Mouse (Mus musculus): ENCODE measurements around the gene Ank3.

The Ank3 gene

DNA sequence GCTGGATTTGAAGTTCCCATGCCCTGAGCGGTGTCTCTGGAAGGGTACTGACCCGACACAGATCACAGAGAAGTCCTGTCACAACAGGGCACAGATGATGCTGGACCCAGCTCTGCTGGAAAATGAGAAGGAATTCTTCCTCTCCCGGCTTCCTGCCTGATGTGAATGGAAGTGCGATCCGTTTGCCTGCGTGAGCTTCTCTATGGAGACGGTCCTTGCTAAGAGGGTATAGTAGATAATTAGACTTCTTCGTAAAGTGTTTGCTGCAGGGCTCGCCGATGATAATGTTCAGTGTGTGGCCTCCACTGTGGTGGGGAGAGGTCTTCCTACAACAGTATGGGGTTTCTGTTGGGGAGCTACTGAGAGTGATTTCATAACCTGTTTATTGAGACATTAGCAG is 388.8 kb downstream of the Ank3 start:
- no peak for DNase-seq

DNA sequence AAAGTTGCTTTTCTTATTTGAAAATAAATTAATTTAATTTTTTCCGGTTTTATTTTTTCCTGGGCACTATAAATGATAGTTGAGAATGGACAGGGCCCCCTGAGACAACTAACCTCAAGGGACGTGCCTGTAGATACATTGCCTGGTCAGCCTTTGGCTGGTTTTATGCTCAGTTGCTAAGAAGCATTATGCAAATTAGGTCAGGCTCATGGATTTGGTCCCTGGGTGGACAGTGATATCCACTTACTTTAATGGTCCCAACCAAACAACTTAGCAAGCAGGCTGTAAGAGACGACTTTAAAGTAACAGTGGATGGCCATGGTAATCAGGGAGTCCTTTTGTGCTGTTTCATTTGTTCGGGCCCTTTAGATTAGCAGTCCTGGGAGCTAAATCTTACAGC is 392.0 kb downstream of the Ank3 start:
- no peak for DNase-seq

DNA sequence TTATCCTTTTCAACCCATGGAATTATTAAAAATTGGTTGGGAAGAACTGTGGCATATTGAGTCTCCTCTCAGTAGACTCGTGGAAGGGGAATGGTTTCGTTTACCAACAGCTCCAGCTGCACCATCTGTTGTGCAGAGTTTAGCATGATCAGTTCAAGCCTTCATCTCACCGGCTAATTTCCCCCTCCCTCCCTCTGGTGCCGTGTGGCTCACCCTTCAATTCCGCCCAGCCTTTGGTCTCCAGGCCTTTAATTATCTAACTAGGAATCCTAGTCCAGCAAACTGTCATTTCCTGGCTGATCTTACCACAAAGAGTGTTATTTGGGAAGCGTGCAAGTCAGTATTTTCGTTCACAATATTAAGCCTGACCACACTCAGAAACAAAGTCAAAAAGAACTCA is 393.4 kb downstream of the Ank3 start:
- no peak for DNase-seq

DNA sequence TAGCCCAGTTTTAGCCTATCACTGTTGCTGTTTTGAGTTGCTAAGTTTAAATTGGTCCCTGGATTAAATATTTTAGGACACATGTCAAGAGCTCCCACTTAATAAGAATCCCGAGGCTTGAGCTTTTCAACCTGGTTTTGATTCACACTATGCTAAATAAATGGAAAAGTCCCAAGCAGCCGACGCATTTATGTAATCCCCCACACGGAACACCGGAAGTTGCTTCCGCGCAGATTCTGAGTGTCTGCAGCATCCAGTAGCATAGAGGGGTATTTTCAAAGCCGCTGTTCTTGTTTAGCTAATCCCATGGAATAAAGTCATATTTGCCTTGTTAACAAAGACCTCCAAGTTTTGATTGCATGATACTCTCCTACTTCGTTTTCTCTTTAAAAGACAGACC is 393.8 kb downstream of the Ank3 start:
- DNase-seq, result no peak

DNA sequence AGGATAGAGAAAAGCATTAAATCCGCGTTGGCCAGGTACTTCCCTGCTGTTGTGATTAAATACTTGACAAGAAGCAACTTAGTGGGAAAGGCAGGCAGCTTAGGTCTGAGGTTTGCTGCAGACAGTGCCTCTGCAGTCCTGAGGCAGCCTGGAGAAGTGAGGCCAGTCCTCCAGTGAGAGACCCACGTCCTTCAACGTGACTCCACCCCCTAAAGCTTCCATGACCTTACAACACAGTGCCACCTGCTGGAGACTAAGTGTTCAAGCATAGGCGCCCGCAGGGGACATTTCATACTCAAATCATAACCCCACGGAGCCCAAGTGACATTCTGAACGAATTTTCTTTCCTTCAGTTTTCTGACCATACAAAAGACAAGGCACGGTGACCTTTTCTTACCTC is 394.5 kb downstream of the Ank3 start:
- peak; percentile 76 to 77 for DNase-seq

DNA sequence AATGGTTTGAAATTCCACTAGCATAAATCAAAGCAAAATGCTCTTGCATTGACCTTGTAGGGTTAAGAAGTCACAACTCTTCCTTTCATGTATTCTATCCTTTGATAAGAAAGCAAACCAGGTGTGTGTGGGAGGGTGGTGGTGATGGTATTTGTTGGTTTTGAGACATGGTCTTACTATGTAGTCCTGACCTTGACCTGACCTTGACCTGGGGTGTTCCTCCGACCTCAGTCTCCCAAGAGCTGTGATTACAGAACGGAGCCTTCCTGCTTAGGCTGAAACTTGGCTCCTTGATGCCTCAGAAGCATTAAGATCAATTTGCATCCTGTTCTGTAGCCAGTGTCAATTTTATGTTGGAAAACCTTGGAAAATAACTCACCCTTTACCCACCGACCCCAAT is 397.1 kb downstream of the Ank3 start:
- no peak for DNase-seq

DNA sequence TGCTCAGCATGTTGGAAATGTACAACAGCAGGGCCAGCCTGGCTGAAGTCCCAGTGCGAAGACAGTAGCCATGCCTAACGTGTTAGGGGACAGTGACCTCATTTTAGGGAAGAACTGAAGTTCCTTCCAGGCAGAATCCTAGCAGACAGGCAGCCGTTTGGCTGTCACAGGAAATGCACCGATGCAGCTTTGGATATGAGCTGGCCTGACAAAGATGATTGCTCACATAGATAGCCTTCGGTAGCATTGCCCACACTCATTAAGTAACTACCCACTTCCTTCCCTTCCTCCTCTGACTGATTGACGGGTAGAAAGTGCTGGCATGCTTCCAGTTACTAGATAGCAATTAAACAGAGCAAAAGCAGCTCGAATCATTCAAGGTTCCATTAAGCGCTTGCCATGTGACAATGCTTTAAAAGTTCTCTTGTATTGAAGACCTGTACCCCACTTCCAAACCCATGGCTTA is 397.9 kb downstream of the Ank3 start:
- DNase-seq, result no peak

DNA sequence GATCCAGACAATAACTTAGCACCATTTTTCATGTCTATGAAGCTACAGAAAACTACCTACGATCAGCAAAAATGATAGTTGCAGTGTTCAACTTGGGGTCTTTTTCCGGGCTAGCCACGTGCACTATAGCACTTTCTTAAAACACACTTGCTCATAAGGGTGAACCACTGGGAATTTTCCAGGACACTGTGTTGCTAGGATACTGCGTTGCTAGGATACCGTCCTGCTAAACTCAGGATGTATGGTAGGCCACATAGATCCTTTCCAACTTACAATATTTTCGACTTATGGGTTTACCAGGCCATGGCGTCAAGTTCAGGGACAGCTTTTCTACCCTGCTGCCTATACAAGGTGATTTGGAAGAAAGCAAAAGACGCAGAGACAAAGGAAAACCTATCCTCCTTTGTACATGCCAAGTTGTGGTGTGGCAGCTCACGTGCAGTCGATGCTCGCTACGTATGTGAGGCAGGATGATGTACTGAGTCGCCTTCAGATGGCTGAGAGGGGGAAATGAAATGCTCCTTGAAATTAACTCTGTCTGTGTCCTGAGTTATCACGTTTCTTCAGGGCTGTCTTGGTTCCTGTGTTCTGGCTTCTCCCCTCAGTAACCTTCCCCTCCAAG is 404.7 kb downstream of the Ank3 start:
- DNase-seq, result no peak

DNA sequence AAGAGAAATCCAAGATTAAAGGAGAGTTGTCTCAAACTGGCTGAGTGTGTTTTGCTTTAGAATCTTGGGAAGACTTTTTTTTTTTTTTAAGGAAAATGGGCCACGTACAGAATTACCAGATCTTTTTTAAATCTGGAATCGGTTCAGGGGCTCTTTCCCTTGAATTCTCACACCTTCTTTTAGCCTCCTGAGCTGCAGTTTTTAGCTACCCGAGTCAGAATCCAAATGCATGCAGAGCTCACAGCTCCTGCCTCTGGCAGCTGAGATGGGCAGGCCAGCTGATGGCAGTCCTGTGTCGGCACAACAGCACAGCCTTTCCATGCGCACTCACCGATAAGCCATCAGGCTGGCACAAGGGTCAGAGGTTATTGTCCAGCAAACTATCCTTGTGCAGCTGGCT is 406.0 kb downstream of the Ank3 start:
- no peak for DNase-seq

DNA sequence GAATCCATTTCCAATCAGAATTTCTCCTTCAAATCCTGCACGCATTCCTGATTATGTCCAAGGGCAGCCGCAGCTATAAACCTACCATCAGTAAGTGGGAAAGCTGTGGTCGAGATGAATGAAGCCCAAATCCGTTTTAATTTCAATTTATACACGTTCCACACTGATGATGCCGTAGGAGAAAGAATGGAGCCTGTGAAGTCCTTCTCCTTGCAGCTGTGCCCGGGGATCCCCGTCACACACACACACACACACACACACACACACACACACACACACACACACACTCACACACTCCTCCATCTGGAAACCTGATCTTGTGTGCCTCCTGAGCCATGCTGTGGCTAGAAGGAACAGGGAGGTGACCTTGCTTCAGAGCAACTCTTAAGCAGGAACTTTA is 412.2 kb downstream of the Ank3 start:
- no peak for DNase-seq

DNA sequence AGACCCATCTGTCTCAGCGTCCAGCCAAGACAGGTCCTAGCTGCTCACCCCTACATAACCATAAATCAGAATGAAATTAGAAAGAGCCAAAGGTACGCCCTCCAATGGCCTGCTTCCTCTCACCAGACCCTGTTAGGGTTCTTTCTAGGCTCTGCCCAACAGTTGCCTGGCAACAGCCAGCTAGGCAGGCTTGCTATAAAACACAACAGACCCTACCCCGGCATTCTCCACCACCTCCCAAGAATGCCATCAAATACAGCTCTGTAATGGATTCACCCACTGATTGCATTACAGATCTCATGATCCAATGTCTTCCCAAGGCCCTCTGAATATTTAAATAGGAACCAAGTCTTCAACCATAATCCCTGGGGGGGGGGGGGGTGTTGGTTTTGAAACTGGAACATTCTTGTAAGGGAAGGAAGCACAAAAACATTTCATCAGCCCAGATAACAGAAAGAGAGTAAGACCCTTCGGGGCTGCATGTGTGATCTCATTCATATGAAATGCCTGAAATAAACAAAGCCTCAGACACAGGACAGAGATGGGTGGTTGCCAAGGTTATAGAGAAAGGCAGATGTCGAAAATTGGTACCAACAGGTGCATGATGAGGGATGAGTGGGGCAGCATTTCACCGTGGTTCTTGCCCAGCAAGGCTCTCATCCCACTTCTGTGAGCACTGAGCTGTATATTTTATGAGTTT is 415.4 kb downstream of the Ank3 start:
- DNase-seq, result no peak

DNA sequence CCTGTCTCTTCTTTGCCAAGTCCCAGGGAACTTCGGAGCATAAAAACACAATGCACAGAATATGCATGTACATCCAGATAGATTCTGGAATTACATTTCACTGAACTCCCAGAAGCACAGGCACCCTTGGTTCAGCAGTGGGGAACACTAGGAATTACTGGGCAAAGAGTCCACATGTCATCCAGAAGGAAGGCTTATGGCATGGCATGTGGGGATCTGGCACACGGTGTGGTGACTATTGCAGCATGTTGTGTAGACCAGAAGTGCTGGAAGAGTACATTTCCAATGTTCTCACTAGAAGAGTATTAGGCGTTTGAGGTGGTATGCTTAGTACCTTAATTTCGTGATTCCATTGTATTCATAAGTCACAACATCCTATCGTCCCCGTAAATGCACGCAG is 422.7 kb downstream of the Ank3 start:
- no peak for DNase-seq

DNA sequence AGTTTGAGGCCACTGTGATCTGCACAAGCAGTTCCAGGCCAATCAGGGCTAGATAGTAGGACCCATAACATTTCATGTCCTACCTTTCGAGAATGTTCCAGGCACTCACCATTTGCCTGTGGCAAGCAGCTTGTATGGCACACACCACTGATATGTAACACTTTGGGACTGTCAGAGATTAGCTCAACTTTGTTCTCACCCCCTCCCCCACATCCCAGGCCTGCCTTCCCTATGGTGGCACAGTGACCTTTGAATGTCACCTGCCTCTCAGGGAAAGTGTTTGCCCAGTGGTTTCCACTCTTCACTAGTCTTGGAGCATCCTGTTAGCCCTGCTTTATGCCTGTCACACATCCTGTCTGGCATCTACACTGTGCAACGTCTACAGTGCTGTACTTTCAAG is 430.2 kb downstream of the Ank3 start:
- DNase-seq, result peak; percentile 25 to 34

DNA sequence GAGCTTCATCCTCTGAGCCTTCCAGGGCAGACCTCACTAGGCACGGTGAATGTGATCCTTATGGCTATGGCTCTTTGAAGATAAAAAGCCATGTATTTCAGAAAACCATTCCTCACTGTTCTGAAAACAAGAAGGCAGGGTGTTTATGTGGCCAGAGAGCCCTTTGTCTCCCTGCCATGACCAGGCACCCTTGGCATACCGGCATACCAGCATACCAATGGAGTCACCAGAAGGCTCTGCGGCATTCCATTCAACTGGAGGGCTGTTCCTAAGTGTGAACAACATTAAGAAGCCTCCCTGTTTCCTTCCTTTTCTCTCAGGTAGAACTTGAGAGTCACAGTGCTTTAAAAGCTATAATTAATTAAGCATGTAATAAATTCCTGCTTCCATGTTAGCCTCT is 430.7 kb downstream of the Ank3 start:
- peak; percentile 21 to 22 for DNase-seq

DNA sequence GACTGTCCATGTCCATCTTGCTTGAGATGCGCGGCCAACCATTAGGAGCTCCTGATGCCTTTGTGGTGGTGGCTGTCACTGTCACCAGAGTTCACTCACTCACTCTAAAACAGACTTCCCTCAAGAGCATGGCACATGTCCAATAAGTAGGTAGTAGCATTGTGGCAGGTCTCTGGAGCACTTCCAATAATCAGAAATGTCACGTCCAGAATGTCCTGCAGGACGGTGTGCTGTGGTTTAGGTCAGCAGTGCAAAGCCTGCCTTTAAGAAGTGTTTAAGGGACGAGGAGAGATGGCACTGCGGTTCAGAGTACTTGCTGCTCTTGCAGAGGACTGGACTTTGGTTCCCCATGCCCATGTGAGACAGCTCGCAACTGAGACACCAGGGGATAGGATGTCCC is 433.0 kb downstream of the Ank3 start:
- no peak for DNase-seq

DNA sequence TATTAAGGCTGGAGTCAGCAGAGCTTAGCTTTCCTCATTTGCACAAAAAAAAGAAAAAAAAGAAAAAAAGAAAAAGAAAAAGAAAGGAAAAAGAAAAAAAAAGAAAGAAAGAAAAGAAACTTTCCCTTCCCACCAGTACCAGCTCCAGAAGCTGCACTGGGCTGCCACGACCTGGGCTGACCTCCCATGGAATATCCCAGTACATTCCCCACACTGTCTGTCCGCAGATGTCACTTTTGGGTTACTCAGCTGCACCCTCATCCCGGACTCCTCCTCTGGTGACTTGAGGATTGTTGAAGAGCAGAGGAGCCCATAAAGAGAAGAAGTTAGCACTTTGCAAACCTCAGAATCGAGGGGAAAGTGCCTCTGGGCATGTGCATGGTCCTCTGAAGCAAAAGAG is 433.7 kb downstream of the Ank3 start:
- no peak for DNase-seq

DNA sequence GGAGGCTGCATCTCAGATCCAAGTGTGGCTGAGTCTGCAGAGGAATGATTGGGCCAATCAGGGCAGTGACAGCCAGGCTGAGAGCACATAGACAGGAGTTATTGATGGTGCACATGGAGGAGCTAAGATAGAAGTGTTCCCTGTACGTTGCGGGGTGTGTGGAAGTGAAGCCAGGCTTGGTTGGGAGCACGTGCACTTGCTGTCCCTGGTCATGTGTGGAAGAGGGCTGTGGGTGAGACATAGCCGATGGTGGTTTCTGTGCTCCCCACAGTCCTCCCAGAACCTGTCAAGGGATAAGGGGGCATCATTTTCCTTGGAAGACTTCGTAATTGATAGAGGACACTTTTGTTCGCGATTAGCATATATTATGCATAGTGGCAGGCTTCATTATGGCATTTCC is 434.2 kb downstream of the Ank3 start:
- DNase-seq, result no peak

DNA sequence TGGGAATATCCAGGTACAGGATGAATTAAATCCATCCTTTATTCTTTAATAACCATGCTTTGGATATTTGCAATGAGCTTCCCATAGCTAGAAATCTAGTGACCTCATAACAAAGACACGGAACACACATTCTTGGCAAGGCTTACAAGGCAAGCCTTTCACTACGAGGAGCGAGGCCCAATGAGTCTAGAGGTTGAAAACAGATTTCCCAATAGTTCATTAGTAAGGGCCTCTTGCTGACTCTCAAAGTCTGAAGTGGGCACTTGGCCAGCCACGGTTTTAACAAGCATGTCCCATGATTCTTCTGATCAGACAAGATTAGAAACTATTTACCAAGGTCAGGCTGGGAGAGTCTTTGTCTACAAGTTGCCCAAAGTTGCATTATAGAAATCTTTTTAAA is 436.1 kb downstream of the Ank3 start:
- DNase-seq, result peak; percentile 53 to 64

DNA sequence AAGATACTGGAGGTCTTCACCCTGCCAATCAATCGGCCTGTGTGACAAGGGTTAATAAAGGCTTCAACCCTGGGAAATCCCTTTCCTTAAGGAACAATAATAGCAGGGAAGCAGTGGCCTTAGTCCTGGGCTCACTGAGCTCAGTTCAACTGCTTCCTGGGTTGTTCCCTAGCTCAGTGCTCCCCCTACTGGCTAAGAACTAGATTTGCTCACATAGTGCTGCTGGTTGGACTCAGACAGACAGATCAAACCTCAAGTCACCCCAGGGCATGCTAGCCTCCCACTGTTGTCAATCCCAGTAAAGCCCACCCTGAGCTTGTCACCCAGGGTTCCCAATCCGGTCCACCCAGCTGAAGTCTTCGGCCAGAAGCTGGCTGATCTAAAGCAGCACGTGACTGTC is 447.2 kb downstream of the Ank3 start:
- peak; percentile 48 for DNase-seq

DNA sequence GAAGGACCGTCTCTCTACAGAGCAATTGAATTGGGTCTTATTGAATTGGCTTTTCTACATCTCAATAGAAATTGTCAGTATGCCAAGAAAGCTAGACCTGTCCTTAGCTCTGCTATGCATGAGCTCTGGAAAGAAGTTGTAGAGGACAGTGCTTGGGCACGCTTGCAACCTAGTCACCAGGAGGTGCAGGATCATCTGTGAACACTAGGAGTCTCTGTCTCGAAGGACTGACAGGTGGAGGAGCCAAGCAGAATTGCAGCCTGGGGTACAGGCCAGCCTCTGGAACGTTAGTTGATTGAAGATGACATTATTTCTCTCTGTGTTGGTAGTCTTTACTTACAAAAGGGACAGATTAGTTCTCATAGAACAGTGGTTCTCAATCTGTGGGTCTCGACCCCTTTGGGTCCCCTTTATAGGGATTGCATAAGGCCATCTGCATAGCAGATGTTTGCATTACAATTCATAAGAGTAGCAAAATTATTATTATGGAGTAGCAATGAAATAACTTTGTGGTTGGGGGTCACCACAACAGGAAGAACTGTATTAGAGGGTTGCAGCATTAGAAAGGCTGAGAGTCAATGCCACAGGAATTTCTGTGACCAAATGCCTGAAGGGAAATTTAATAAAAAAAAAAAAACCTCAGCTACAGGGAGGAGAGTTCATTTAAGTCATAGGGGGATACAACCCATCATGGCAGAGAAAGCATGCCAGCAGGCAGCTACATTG is 454.0 kb downstream of the Ank3 start:
- DNase-seq, result peak in 1 of 2 experiments; percentile 18

DNA sequence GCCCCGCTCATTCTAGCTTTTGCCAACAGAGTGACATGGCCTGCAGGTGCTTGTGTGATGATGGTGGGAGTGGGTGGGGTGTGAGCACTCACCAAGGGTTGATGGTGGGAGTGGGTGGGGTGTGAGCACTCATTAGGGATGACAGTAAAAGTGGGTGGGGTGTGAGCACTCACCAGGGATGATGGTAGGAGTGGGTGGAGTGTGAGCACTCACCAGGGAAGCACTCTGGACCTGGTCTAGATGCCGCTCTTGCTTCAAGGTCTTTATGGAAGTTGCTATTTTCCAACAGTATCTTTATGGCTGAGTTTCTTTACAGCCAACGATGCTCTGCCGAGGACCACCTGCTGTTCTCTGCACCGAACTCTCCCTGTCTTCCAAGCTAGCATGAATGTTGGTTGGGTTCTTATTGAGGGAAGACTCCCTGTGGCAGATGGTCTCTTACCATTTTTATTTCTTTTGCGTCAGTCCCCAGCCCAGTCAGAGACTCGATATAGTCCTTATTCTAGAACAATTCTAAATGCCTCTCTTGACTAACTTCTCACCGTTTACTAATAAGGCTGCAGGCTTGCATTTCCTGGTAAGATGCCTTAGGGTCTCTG is 456.1 kb downstream of the Ank3 start:
- no peak for DNase-seq

DNA sequence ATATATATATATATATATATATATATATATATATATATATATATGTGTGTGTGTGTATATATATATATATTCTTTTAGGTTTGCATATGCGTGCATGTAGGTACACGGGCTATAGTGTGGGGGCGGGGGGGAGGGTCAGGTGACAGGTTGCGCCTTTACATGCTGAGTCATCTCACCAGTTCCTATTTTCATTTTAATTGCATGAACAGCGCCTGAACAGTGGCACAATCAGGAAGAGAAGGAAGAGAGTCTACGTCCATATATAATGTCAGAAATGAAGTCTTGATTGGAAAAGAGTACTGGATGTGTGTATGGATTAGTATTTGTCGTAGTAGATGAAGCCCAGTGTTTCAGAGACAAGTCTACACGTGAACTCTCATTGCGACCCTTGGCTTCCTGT is 459.4 kb downstream of the Ank3 start:
- no peak for DNase-seq

DNA sequence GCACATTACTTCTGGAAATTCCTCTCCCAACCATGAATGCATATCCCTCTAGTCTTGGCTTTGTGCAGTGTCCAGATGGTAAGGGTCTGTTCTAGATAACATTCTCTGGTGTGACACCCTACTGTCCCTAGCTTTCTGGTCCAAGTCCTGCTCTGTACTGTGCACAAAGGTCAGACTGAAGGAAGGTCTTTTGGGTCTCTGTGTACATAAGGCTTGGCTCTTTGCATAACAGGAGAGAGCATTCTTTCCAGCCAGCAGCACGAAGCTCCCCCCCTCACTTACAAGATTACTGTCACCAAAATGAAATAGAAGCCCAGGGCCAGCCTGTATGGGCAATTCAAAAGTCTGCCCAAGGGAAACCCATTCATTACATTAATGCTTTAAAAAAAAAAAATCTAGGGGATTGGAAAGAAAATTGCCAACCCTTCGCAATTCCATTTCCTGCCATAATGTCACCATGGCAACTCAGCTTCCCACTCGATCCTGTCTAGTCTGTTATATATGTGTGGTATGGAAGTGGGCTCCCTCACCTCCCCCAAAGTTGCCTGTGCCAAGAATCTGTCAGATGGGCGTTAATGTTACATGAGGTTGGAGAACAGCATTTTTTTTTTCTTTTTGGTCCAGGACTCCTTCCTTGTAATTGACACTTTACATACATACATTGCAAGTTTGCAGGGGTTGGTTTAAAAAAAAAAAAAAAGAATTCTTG is 460.5 kb downstream of the Ank3 start:
- DNase-seq, result no peak
